Mouse (Mus musculus): ENCODE data around the gene Rora.

Rora gene

GRCm38 (mm10) chr9:69345550-69345949 is 692.0 kb downstream of the Rora start:
- DNase-seq (ENCODE audit: low spot score) = no peak

DNA sequence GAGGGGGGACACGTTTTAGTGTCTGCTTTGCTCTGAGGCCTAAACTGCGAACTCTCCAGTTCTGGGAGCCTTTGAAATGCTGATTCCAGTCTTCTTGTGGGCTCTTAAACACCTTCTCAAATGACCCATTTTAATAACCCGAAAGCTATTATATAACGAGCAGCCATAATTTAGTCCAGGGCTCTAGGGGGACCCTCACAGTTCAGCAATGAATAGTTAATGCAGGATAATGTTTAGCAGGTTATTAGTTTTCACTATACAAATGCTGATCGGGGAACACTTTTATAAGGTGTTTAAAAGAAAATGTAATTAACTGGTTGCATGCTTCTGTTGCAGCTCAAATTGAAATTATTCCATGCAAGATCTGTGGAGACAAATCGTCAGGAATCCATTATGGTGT is 694.2 kb downstream of the Rora start:
- no peak for DNase-seq (ENCODE audit: low spot score)

- DNase-seq (ENCODE audit: low spot score) = no peak
Measured at GRCm38 (mm10) chr9:69349537-69349936, 696.0 kb downstream of the Rora start.

GRCm38 (mm10) chr9:69354228-69354627 is 700.6 kb downstream of the Rora start:
- DNase-seq (ENCODE audit: low spot score) = no peak

DNA sequence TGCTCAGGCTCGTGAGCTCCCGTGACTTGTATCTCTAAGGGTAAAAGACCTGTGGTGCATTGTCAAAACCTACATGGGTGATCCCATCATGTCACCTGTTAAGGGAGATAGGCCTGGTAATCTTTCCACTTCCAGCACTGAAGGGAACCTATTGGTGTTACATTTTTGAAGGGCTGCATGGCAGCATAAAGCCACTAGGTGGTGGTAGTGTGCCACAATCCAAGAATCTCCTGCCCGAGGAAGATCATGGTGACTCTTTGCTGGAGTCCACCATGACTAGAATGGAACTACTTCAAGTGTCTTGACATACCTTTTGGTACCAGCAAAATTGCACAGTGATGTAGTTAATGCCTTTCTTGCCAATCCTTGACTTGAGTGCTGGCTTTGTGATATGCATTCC is 704.2 kb downstream of the Rora start:
- DNase-seq (ENCODE audit: low spot score) = peak; percentile 81

DNA sequence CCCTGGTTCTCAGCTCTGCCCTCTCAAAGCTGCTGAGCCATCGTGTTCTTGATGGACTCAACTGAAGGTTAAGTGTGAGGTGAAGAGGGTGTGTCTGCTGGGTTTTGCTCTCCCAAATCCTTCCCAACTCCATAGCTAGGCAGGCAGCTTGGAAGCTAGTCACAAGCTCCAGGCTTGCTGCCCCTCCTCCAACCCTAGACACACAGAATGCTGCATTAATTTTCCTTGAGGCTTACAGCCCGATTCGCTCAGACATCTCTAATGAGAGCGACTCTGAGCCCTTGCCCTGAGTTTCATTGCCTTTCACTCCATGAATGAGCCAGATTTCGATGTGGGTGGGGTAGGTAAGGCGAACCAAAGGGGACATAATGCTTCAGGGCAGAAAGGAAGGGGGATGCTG is 705.2 kb downstream of the Rora start:
- DNase-seq (ENCODE audit: low spot score) = peak; percentile 37

- no peak for DNase-seq (ENCODE audit: low spot score)
Measured at GRCm38 (mm10) chr9:69361951-69362445, 708.4 kb downstream of the Rora start.

DNA sequence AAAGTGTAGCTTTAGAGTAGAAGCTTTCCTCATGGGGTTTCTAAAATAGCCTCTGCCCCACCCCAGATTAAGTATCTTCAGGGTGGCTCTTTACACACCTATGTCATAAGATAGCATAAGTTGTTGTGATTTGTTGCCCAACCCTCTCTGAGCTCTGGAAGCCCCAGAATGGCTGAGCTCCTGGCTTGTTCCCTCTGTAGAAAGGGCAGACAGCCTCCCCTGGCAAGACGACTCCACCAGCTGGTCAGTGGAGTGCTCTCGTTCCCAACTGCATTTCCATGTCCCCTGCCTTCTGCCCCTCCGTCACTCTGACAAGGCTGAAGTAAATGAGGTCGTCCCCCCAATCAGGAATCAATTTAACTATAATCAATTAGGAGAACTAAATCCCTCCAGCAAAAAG is 709.2 kb downstream of the Rora start:
- no peak for DNase-seq (ENCODE audit: low spot score)

GRCm38 (mm10) chr9:69364117-69364516 is 710.5 kb downstream of the Rora start:
- DNase-seq (ENCODE audit: low spot score) = no peak

DNA sequence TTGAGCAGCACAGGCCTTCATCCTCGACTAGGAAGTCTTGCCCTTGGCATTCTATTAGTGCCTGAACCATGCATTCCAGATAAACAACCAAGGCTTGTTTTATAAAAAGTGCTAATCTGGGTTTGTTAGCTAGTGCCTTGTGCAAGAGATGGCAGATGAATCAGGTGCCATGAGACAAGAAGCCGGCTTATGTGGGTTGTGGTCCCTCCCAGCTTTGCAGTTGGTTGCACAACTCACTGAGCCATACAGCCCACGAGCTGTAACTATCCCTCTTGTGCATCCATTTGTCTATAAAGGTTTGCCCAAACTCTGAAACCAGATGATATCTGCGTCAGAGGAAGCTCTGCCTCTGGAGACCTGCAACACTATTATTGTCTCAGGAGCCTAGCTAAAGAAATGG is 713.5 kb downstream of the Rora start:
- DNase-seq (ENCODE audit: low spot score) = no peak

DNA sequence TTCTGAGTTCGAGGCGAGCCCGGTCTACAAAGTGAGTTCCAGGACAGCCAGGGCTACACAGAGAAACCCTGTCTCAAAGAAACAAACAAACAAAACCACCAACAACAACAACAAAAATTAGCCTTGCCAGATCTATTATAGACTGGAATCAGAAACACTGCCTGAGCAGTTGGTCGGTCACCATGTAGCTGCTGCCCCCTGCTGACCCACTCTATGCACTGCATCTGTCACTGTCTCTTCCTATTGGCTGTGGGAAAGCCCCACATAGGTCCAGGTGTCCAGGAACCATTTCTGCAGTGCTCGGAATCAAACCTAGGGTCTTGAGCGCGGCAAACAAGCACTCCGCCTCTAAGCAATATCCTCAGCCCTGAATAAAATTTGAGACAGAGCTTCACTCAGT is 714.5 kb downstream of the Rora start:
- peak; percentile 82 for DNase-seq (ENCODE audit: low spot score)

DNA sequence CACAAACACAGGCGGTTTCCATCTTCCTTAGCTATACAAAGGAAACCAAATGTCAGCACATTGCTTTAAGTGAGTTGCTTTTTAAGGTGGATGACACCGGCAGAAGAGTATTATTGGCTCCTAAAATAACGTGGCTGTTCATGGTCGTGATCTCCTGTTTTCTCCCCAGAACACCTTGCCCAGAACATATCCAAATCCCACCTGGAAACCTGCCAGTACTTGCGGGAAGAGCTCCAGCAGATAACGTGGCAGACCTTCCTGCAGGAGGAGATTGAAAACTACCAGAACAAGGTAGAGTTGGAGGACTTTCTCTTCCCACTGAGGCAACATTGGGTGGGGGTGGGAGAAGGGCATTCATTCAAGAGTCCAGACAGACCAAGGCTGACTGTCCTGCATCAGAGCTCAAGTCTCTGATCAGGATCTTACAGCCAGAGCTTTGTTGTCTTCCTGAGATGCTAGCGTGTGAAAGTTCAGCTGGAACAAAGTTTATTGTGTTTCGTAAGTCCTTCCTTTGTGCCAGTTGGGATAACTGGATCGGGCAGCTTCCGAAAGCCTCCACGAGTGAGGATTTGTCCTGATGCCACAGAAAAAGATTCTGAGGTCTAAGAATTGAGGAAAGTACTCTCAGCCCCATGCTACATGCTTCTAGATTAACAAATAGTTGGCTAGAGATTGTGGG is 717.6 kb downstream of the Rora start:
- no peak for DNase-seq (ENCODE audit: low spot score)

GRCm38 (mm10) chr9:69372871-69373270 is 719.3 kb downstream of the Rora start:
- DNase-seq (ENCODE audit: low spot score) = no peak

GRCm38 (mm10) chr9:69376982-69377653 is 723.5 kb downstream of the Rora start:
- DNase-seq (ENCODE audit: low spot score) = peak; percentile 22

GRCm38 (mm10) chr9:69377654-69378045 is 724.1 kb downstream of the Rora start:
- no peak for DNase-seq (ENCODE audit: low spot score)

DNA sequence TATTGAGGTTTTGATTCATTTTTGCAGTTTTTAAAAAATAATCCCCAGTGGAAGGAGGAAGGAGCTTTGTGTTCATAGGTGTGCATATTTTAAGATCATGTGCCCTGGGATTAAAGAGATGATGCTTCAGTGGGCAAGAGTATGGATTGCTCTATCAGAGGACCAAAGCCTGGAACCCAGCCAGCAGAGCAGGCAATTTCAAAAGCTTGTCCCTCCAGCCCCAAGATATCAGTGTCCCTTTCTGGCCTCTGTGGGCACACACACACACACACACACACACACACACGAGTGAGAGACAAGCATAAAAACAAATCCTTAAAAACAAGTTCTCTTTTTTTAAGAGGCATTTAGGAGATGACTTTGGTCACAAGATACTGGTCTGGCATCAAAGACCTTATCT is 727.0 kb downstream of the Rora start:
- no peak for DNase-seq (ENCODE audit: low spot score)

DNA sequence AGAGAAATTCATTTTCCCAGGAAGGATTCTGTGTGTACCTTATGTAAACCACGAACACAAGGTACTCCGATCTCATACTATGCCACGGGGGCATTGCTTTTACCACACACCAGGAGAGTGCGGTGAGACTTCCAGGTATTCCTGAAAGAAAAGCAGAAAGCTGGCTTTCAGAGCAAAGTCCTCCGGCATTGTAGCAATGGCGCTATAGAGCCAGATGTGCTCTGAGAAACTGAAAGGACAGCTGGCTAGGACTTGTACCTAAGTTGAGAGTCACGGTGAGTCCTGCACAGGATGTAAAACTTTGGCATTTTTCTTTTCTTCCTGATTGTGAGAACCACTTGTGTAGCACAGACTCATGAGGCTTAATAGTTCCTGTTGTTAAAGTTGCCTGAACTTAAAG is 728.2 kb downstream of the Rora start:
- no peak for DNase-seq (ENCODE audit: low spot score)

DNA sequence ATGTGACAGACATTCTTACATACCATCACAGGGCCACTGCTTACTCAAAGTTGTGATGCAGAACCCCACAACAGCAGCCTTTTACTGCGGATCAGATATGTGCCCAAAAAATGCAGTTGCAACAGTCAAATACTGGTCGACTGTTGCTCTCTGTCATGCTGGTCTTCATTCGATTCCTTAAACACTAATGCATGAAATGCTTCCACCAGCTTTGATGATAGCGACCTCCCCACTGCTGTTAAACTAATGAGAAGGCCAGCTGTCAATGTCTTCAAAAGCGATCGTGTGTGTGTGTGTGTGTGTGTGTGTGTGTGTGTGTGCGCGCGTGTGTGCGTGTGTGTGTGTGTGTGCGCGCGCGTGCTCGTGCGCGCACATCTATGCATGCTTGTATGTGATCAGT is 730.9 kb downstream of the Rora start:
- DNase-seq (ENCODE audit: low spot score) = no peak

GRCm38 (mm10) chr9:69384905-69385304 is 731.3 kb downstream of the Rora start:
- no peak for DNase-seq (ENCODE audit: low spot score)

DNA sequence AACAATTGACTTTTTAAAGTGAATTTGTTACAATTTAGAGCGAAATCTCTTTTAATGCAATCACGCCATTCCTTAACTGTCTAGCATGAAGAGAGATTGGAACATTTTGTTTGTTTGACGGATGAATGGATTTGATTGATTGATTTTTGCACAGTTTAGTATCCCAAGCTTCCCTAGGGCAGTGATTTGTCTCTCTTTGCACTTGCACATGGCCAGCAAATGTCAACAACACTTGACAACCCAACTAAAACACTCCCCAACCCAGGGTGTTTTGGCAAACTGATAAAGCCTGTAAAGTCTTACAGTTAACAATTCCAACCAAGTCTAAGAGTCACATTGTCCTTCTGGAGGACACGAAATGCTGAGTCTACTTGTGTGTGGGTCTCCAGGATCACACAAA is 733.7 kb downstream of the Rora start:
- DNase-seq (ENCODE audit: low spot score) = no peak

- no peak for DNase-seq (ENCODE audit: low spot score)
Measured at GRCm38 (mm10) chr9:69390631-69391030, 737.0 kb downstream of the Rora start.

GRCm38 (mm10) chr9:69394234-69394633 is 740.6 kb downstream of the Rora start:
- no peak for DNase-seq (ENCODE audit: low spot score)

- DNase-seq (ENCODE audit: low spot score) = no peak
Measured at GRCm38 (mm10) chr9:69397432-69397759, 743.8 kb downstream of the Rora start.

Measured in retina, embryonic 14.5 days (tissue).